Mouse (Mus musculus) megakaryocyte, embryonic 14.5 days (primary cell): ENCODE results near the gene C8g.

ENCODE experiments used
- FLI1 ChIP-seq: IDR thresholded peaks from 2 replicates; pipeline ENCODE4 v1.6.1; 2012; ENCODE audit warnings: low read length, inconsistent platforms, mixed read lengths
- GATA1 ChIP-seq: IDR thresholded peaks from 3 replicates; pipeline ENCODE4 v1.6.1; 2012; ENCODE audit warnings: mixed read lengths, low read length, inconsistent platforms, borderline replicate concordance

GRCm38 (mm10) chr2:25551186-25551585 lies 49.7 kb upstream of the C8g start:
- TF ChIP-seq FLI1 (no peak), GATA1 (no peak)
